Mouse (Mus musculus): ENCODE results near the gene Snrpc. TPM values are rescaled to one million over a fixed set of nuclear protein-coding genes. Genes with fewer than 3 reads are reported as not detected.

Gene Snrpc
- total RNA-seq, 4 experiments from 2014 or later = 39.0 to 49.8 (median 42.1) TPM

GRCm38 (mm10) chr17:27859131-27859530 is 21.2 kb downstream of the Snrpc start:
- no peak for DNase-seq (ENCODE audit: low spot score in 2 of 2)

- no peak for DNase-seq (ENCODE audit: low spot score in 2 of 2)
These were observed 27.5 kb downstream of the Snrpc start for GRCm38 (mm10) chr17:27865461-27865860.

- DNase-seq (ENCODE audit: low spot score in 2 of 2) = no peak
These were observed 28.8 kb downstream of the Snrpc start for GRCm38 (mm10) chr17:27866737-27867136.

- DNase-seq (ENCODE audit: low spot score in 2 of 2) = peak; percentile 60 to 69
These were observed 33.9 kb downstream of the Snrpc start for GRCm38 (mm10) chr17:27871851-27872250.

GRCm38 (mm10) chr17:27873583-27873982 is 35.6 kb downstream of the Snrpc start:
- no peak for DNase-seq (ENCODE audit: low spot score in 2 of 2)

- DNase-seq (ENCODE audit: low spot score in 2 of 2) = no peak
These were observed 36.6 kb downstream of the Snrpc start for GRCm38 (mm10) chr17:27874510-27874909.

- DNase-seq (ENCODE audit: low spot score in 2 of 2) = no peak
These were observed 43.6 kb downstream of the Snrpc start for GRCm38 (mm10) chr17:27881518-27881917.

GRCm38 (mm10) chr17:27883129-27883528 is 45.2 kb downstream of the Snrpc start:
- no peak for DNase-seq (ENCODE audit: low spot score in 2 of 2)

- DNase-seq (ENCODE audit: low spot score in 2 of 2) = no peak
These were observed 46.0 kb downstream of the Snrpc start for GRCm38 (mm10) chr17:27883994-27884393.

- no peak for DNase-seq (ENCODE audit: low spot score in 2 of 2)
These were observed 48.7 kb downstream of the Snrpc start for GRCm38 (mm10) chr17:27886499-27887210.

Other genes with a start within 250 kb of the Snrpc start
- 100 to 1,000 TPM; 470 to 533 (median 501) TPM for gene Nudt3, start 214.7 kb upstream of the Snrpc start, total RNA-seq (2022)
- gene RPS10-NUDT3, start 202.9 kb upstream of the Snrpc start, total RNA-seq (2022) = 1 to 10 TPM in 1 of 4 experiments, not detected in 3; 1.6 TPM
- 100 to 1,000 TPM; 403 to 610 (median 491) TPM for gene Rps10, start 201.5 kb upstream of the Snrpc start, total RNA-seq (2022)
- gene Pacsin1, start 182.6 kb upstream of the Snrpc start, total RNA-seq (2022) = 100 to 1,000 TPM; 308 to 331 (median 324) TPM
- under 1 TPM in 3 of 4 experiments, not detected in 1; 0.25 to 0.63 (median 0.31) TPM for gene Spdef, start 109.2 kb upstream of the Snrpc start, total RNA-seq (2022)
- 100 to 1,000 TPM; 176 to 194 (median 184) TPM for gene D17Wsu92e, start 17.5 kb upstream of the Snrpc start, total RNA-seq (2022)
- gene Uhrf1bp1, start 18.3 kb downstream of the Snrpc start, total RNA-seq (2022) = 10 to 100 TPM; 17.5 to 20.4 (median 18.4) TPM
- 10 to 100 TPM; 40.2 to 47.4 (median 41.6) TPM for gene Anks1, start 71.2 kb downstream of the Snrpc start, total RNA-seq (2022)
- 10 to 100 TPM; 33.2 to 40.6 (median 37.4) TPM for gene Taf11, start 71.7 kb downstream of the Snrpc start, total RNA-seq (2022)
- 1 to 10 TPM in 1 of 4 experiments, under 1 TPM in 3; 0.97 to 2.2 (median 0.99) TPM for gene Tcp11, start 242.5 kb downstream of the Snrpc start, total RNA-seq (2022)

Data from layer of hippocampus, adult 8-10 months (tissue).